Mouse (Mus musculus) lung, embryonic 14.5 days (tissue): Measurements from ENCODE around the gene Cars. TPM values are rescaled to one million over a fixed set of nuclear protein-coding genes. Genes with fewer than 3 reads are reported as not detected.

Experiments used
- ATAC-seq: fragments of 200-750 bp; cut with Nextera tagmentation; 2 replicates; pipeline ENCODE4 v1.8.0; 2017; ENCODE audit warnings: mild to moderate bottlenecking, moderate TSS enrichment, moderate library complexity; ENCODE audit not compliant: insufficient read depth
- DNase-seq: peaks from one replicate; pipeline ENCODE4 v3.0.0-alpha.2; 2015
- H3K27ac ChIP-seq: fragments of 300-500 bp; sonication (generic); 2 replicates; pipeline ENCODE4 v1.5.1; 2014; ENCODE audit warnings: low read depth, mild to moderate bottlenecking, moderate library complexity
- H3K27me3 ChIP-seq: fragments of 300-500 bp; sonication (generic); 2 replicates; pipeline ENCODE4 v1.6.1; 2014; ENCODE audit warnings: low read length, control low read depth; ENCODE audit not compliant: insufficient read depth
- H3K36me3 ChIP-seq: fragments of 300-500 bp; sonication (generic); 2 replicates; pipeline ENCODE4 v1.6.1; 2014; ENCODE audit warnings: control low read depth; ENCODE audit not compliant: insufficient read depth
- H3K4me1 ChIP-seq: fragments of 300-500 bp; sonication (generic); 2 replicates; pipeline ENCODE4 v1.6.1; 2014; ENCODE audit warnings: antibody characterized with exemption, control low read depth; ENCODE audit not compliant: insufficient read depth
- H3K4me2 ChIP-seq: fragments of 300-500 bp; sonication (generic); 2 replicates; pipeline ENCODE4 v1.6.1; 2014; ENCODE audit warnings: mild to moderate bottlenecking
- H3K4me3 ChIP-seq: fragments of 300-500 bp; sonication (generic); 2 replicates; pipeline ENCODE4 v1.5.1; 2014; ENCODE audit warnings: low read depth, low read length
- H3K9ac ChIP-seq: fragments of 300-500 bp; sonication (generic); 2 replicates; pipeline ENCODE4 v1.6.1; 2014
- H3K9me3 ChIP-seq: fragments of 300-500 bp; sonication (generic); 2 replicates; pipeline ENCODE4 v1.6.1; 2016; ENCODE audit warnings: low read depth, low read length, control low read depth
- CTCF ChIP-seq: IDR thresholded peaks from 2 replicates; pipeline ENCODE4 v1.5.1; 2016; ENCODE audit warnings: antibody characterized with exemption, low read depth
- WGBS: fragments of 180-500 bp; shearing (Covaris S2); extraction: QIAGEN DNeasy Blood & Tissue Kit; methylation state at CpG from one replicate; pipeline ENCODE4 v1.1.7; 2014; 5-methylcytosine and 5-hydroxymethylcytosine counted together
- polyA plus RNA-seq: library from polyadenylated mRNA; unstranded; fragments of >200 nt; fragmentation: Nextera tagmentation; extraction: Ambion mirVana; gene quantifications from 2 replicates; pipeline ENCODE4 v1.2.1, GENCODE M21; 2014

Gene Cars
- polyA plus RNA-seq, 1 experiment from 2014 or later = 59.8 TPM

DNA sequence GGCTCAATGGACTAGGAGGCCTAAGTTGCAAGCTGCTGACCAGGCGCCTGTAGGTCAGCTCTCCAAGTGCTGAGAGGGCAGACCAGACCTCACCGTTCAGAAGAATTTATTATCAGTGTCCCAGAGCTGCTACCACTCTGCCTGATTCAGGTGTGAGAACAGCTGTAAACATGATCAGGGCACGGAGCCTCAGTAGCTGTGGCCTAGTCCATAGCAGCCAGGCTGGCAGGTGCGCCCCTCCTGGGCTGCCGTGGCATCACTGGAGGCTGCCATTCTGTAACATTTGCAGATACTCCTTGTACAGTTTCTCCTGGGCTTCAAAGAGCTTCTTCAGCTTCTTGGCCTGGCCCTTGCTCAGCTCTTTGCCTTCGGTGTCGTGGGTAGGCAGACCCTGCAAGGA is 42.3 kb downstream of the Cars start:
- Histone ChIP-seq H3K4me1 (no peaks in the 10 kb centered on the region), H3K36me3 (peaks cover 83% of the 10 kb centered on the region), H3K27ac (no peak overlapping the region), H3K9ac (no peak overlapping the region), H3K4me2 (no peak overlapping the region), H3K4me3 (no peak overlapping the region), H3K27me3 (no peaks in the 10 kb centered on the region), H3K9me3 (no peaks in the 10 kb centered on the region)
- DNase-seq (no peak), ATAC-seq (no peak)
- no peak for TF ChIP-seq CTCF
- WGBS = 93% methylated on average over 7 of the region's 7 CpGs

DNA sequence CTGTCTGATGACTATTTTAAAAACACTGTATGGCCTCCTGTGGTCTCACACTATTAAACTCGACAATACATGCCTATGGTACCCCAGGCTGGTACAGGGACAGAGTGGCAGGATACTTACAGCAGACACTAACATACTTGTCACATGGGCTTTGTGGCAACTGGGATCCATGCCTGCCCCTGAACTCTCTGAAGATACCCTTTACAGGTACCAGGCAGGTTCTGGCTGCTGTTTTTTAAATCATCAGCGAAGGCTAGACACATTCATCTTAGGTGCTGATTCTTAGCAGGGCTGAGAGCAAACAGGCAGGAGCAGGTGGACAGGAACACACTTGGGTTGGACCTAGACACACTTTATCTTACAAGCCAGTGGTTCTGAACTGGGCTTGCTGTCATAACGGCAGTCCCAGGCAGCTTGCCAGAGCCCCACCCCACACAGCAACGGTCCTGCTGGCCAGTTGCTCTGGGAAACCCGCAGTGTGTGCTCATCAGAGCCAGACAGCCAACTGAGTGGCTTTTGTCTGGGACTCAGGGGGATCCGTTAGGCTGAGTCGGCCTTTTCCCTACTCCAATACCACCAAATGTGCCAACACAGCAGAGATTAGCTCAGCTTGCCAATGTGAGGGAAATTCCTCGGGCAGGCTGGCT is 42.8 kb downstream of the Cars start:
- ATAC-seq (no peak), DNase-seq (no peak)
- Histone ChIP-seq H3K27me3 (no peaks in the 10 kb centered on the region), H3K9me3 (no peaks in the 10 kb centered on the region), H3K4me2 (no peak overlapping the region), H3K9ac (no peak overlapping the region), H3K4me3 (no peak overlapping the region), H3K4me1 (no peaks in the 10 kb centered on the region), H3K27ac (no peak overlapping the region), H3K36me3 (peaks cover 78% of the 10 kb centered on the region)
- TF ChIP-seq CTCF = no peak
- 78% methylated on average over 8 of the region's 8 CpGs for WGBS

DNA sequence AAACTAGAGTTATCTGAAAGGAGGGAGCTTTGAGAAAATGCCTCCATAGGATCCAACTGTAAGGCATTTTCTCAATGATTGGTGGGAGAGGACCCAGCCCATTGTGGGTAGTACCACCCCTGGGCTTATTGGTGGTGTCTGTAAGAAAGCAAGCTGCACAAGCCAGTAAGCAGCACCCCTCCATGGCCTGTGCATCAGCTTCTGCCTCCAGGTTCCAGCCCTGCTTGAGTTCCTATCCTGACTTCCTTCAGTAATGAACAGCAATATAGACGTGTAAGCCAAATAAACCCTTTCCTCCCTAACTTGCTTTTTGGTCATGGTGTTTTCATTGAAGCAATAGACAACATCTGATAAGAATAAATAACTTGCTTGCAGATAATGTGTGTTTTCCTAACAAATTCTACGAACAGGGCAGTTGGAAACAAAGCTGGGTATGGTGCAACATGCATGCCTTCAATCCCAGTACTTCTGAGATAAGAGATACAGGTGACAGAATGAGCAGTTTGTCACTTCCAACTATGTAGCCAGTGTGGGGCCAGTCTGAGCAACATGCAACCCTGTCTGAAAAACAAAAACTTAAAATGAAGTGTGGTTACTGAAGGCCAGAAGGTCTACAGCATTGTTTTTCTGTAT is 50.2 kb downstream of the Cars start:
- Histone ChIP-seq H3K4me1 (peaks cover 8% of the 10 kb centered on the region), H3K4me2 (peak overlapping the region; percentile 78), H3K4me3 (peak overlapping the region; percentile 95), H3K9me3 (no peaks in the 10 kb centered on the region), H3K27me3 (no peaks in the 10 kb centered on the region), H3K9ac (peak overlapping the region; percentile 79), H3K36me3 (peaks cover 8% of the 10 kb centered on the region; the same call in 1 of the 2 replicates), H3K27ac (peak overlapping the region; percentile 93)
- ATAC-seq = peak; percentile 8
- no peak for TF ChIP-seq CTCF
- WGBS = 23% methylated on average over 2 of the region's 2 CpGs
- DNase-seq = no peak

DNA sequence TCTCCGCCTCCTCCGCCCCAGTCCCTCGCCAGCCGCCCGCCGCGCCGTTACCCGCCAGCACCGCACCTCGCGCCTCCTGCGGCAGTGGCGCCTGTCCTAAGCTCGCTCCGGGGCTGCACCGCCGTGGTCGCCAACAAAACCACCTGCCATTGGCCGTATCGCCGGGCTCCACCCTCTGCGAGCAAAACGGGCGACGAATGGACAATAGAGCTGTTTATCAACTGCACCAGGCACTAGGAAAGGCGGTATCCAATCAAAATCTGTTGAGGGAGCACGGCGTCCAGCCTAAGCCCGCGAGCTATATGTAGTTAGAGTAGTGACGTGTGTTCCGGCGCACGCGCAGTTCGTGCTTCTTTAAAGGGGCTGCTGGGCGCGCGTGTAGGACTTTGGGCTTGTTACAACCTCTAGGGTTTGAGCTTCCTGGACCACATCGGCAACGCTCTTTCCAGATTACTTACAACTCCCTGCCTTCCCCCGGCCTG is 50.9 kb downstream of the Cars start, which contains the start of gene Nap1l4:
Gene Nap1l4 (minus strand): TSS at position 131 of the 482 bp plus-strand sequence.
- DNase-seq = peak; percentile 100
- TF ChIP-seq CTCF = no peak
- Histone ChIP-seq H3K36me3 (peaks cover 2% of the 10 kb centered on the region; the same call in 1 of the 2 replicates), H3K9me3 (no peaks in the 10 kb centered on the region), H3K27ac (peak within 1 kb of the TSS; percentile 93), H3K27me3 (no peaks in the 10 kb centered on the region), H3K4me3 (peak within 1 kb of the TSS; percentile 95), H3K9ac (peak within 1 kb of the TSS; percentile 91), H3K4me1 (peaks cover 8% of the 10 kb centered on the region), H3K4me2 (peak within 1 kb of the TSS; percentile 78)
- WGBS = under 1% methylated on average over 40 of the region's 43 CpGs
- ATAC-seq = peak; percentile 100

DNA sequence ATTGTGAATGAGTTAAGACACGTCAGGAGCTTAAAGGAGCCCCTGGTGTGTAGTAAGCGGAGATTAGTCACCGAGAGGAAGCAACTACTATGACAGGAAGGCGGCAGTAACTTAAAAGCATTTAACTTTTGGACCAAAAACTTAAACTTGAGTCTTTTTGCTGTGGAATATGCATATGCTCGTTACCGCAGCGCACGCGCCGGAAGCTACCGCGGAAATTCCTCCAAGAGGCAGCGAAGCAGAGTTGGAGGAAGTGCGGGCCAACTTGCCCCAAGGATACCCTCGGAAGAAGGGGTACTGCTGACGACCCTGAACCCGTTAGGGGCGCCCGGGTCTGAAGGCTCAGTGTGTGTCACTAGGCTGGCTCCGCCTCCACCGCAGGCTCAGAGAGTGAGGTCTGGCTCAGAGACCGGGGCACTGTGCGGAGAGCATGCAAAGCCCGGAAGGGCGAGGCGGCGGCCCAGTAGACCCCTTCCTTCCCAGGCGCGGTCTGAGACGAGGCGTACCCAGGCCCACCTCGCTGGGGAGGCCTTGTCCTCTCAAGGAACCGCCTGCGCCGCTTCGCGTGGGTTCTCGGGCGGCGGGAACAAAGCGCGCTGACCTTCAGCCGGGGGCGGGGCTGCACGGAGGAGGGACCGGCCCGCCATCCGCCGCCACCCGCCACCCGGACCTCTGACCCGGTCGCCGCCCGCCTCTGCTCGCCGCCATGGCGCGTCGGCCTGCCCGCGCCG is 51.5 kb downstream of the Cars start:
- TF ChIP-seq CTCF = no peak
- peak overlapping the region; percentile 95 for H3K4me3 ChIP-seq
- peak overlapping the region; percentile 91 for H3K9ac ChIP-seq
- no peaks in the 10 kb centered on the region for H3K27me3 ChIP-seq
- under 1% methylated on average over 49 of the region's 63 CpGs for WGBS
- peaks cover 8% of the 10 kb centered on the region for H3K4me1 ChIP-seq
- peak overlapping the region; percentile 92 for H3K27ac ChIP-seq
- peak; percentile 80 for DNase-seq
- peak; percentile 81 for ATAC-seq
- peak overlapping the region; percentile 78 for H3K4me2 ChIP-seq
- no peaks in the 10 kb centered on the region for H3K9me3 ChIP-seq
- no peaks in the 10 kb centered on the region; the same call in 1 of the 2 replicates for H3K36me3 ChIP-seq

DNA sequence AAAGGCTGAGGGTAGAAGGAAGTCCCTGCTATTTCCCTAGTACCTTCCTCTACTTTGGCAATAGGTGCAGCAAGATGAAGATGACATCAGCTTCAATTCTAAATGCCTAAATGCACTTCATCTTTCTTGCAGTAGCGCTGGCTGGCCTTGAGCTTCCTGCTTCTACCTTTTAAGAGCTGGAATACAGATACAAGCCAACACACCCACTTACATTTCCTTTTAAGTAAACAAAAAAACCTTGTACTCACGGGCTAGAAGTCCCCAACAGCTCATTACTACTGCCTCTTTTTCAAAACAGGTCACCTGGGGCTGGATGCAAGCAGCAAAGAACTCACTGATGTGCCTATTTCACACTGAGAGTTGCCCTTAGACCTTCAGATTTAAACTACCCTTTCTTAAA is 53.3 kb downstream of the Cars start:
- Histone ChIP-seq H3K4me1 (peaks cover 12% of the 10 kb centered on the region), H3K27ac (no peak overlapping the region), H3K9me3 (no peaks in the 10 kb centered on the region), H3K9ac (peak overlapping the region; percentile 28; the same call in 1 of the 2 replicates), H3K4me2 (peak overlapping the region; percentile 78), H3K27me3 (no peaks in the 10 kb centered on the region), H3K4me3 (no peak overlapping the region), H3K36me3 (no peaks in the 10 kb centered on the region; the same call in 1 of the 2 replicates)
- TF ChIP-seq CTCF = no peak
- no peak for DNase-seq
- 38% methylated on average over 2 of the region's 2 CpGs for WGBS
- ATAC-seq = no peak

DNA sequence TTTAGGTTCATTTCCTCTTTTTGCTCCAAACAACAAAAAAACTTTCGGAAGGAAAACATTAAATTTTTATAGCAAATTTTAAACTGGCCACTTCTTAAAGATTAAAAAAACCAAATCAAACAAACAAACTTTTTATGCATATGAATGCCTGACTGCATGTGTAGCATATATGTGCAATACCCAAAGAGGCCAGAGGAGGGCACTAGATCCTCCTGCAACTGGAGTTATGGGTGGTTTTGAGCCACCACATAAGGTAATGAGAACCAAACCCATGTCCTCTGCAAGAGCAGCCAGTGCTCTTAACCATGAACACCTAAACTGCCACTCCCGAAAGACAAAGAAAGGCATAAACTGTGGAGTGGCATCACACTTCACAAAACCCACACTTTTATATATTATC is 55.5 kb downstream of the Cars start:
- Histone ChIP-seq H3K36me3 (peaks cover 9% of the 10 kb centered on the region), H3K4me1 (peaks cover 12% of the 10 kb centered on the region), H3K9ac (no peak overlapping the region), H3K4me3 (no peak overlapping the region), H3K27ac (no peak overlapping the region), H3K27me3 (no peaks in the 10 kb centered on the region), H3K9me3 (no peaks in the 10 kb centered on the region), H3K4me2 (no peak overlapping the region)
- ATAC-seq (no peak), DNase-seq (peak; percentile 72)
- peak; percentile 71 for TF ChIP-seq CTCF
- whole genome bisulfite sequencing = 92% methylated on average over 2 of the region's 2 CpGs
